Mouse (Mus musculus) retina, postnatal 1 day (tissue): ENCODE results near the gene 4932438H23Rik.
"Not testable (repeated sequence)": the region's sequence is repeated elsewhere in the genome, so short reads cannot be mapped to it uniquely, and the experiment has no call there.

ENCODE experiments used
- DNase-seq: peaks from one replicate; pipeline ENCODE4 v3.0.0-alpha.2; 2012

Gene 4932438H23Rik

DNA sequence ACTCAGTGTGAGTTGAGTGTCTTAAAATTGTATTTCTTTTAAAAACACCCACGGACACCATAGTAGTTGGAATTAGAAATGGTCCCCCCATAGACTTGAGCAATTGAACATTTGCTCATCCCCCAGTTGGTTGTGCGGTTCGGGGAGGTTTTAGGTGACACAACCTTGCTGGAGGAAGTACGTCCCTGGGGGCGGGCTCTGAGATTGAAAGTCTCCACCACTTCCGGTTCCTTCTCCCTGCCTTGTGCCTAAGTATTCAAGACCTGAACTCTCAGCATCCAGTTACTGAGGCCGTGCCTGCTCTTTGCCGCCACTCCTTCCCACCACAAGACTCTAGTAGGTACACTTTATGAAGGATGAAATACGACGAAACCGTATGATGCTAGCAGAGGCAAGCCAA, 2.9 kb upstream of the 4932438H23Rik start:
- no peak for DNase-seq

DNA sequence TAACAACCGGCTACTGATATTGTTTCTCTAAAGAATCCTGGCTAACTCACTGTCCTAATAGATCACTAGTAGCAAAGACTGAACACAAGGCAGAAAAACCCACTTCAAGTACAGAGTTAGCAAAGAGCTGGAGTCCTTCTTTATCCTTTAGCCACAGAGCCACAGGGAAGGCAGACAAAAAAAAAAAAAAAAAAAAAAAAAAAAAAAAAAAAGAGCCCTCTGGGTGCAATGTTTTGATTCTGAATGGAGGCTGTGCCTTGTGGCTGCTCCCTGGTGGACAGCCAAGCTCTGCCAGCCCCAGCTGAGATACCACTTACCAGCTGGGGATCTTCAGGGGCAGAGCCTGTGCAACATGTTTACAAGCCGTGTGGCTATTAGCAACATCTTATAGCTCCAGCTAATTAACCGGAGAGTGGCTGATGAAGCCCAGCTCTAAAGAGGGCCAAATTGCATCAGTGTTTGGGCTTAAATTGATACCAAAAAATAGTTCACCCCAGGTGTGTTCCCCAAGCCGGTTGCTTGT, 2.1 kb upstream of the 4932438H23Rik start:
- DNase-seq: peak; percentile 73

DNA sequence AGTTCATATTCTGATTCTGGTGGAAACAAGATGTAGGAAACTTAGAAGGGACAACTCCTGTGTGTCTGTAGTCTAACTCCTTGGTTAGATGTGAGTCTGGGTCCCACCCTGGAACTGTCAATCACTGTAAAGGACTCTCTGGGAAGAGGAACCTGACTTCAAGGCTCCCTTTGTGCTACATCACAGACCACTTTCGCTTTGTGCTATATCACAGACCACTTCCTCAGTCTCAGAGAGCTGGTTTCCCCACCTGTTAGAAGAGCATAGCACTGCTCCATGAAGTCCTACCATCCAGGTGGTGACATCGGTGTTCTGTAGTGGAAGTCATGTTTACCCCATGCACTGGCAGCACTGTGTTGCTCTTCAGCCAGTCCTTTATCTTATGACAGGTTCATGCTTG, 1.1 kb upstream of the 4932438H23Rik start:
- no peak for DNase-seq

- DNase-seq: no peak
Measured at GRCm38 (mm10) chr16:91086642-91087306, 8.1 kb downstream of the 4932438H23Rik start.

DNA sequence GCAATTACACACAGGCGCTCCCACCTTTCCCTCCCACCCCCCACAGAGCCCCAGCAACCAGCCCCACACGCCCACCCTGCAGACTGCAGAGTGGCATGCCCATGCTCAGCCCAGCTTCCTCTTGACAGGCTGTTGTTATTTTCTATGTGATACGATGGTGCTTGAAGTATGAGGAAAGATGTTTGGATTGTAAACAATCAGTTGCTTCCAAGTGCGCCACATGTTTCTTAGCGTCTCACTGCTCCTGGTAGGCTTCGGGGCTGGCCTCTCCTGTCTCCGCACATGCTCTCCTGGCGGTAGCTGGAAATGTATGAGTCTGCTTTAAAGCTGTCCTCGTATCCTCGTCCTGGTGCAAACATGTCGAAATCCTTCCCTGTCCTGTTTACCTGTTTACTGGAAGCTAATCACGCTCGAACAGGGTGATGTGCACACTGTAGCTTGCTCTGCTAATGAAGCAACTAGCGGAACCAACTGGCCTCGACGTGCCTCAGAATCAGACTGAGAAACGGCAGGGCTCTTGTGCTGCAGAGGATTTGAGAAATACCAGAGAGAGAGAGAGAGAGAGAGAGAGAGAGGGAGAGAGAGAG, 9.6 kb downstream of the 4932438H23Rik start:
- no peak for DNase-seq

DNA sequence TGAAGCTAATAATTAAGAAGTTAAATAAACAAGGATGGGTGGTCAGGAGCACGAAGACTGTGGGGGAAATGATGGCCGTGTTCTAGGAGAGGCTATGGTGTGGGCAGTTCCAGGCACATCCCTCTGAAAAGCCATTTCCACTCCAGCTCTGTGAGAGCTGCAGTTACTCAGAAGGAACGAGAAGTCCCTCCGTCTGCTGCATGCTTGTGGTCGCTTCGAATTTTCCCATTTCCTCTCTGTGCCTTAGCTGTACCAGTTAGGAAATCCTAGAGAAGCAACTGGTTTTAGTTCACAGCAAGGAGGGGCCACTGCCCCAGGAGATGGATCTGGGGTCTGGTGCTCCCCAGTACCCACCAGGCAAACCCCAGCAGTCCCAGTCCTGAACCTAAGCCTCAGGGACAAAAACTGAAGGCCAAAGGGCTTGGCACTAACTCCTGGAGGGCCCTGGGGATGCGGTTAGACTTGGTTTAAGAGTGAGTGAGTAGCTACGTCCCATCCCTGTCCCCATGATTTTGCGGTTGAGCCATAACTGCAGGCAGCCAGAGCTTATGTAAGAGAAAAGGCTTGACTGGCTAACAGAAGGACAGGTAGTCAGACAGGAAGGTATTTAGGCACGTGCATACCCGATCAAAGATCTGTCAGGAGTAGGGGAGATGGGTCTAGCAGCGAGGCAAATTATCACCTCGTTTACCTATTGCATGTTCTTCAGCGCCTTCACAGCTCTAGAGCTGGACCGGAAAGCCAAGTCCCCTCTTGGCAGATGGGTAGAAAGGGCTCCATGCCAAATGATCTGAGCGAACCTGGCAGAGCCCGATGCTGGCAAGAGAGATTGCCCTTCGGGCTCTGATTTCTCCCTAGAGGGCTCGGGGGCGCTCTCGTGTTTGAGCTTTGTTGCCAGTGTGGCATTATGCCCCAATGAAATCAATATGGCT, 10.3 kb downstream of the 4932438H23Rik start:
- no peak for DNase-seq

GRCm38 (mm10) chr16:91083002-91083646, 11.8 kb downstream of the 4932438H23Rik start:
- no peak for DNase-seq

GRCm38 (mm10) chr16:91081508-91081907, 13.4 kb downstream of the 4932438H23Rik start:
- DNase-seq: peak; percentile 89

DNA sequence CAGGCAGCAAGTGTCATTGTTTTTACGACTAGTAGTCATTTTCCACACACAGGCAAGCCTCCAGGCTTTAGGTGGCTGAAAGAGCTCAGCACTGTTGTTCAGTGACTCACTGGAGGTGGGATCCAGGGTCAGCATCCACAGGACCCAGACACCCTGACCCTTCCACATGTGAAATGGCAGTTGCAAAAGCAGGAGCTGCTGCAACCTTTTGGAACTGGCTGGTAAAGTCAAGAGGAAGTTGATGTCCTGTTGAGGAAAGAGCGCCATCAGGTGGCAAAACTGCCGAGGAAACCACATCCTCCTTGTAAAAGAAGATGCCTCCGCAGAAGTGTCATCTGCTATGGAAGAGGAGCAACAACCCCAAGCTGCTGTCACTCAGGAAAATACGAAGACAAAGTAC, 18.7 kb downstream of the 4932438H23Rik start:
- no peak for DNase-seq

DNA sequence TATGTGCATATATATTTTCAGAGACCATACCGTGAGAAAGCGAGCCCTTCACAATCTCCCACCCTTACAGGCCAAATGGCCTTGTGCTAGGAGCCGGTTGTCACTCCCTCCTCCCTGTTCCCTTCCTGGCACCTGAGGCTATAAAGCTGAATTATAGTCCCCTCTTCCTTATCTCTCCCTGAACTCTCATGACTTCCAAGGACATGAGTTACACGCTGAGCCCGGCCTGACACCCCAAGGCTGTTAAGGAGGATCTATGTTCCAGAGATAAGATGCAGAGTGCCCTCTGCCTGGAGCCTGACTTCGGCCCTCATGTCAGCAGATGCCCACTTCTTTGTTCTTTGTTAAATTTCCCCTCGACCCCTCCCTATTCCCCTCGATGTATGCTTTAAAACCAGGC, 19.5 kb downstream of the 4932438H23Rik start:
- not testable (repeated sequence) for DNase-seq

- peak; percentile 95 for DNase-seq
Measured at GRCm38 (mm10) chr16:91073163-91073892, 21.6 kb downstream of the 4932438H23Rik start.

DNA sequence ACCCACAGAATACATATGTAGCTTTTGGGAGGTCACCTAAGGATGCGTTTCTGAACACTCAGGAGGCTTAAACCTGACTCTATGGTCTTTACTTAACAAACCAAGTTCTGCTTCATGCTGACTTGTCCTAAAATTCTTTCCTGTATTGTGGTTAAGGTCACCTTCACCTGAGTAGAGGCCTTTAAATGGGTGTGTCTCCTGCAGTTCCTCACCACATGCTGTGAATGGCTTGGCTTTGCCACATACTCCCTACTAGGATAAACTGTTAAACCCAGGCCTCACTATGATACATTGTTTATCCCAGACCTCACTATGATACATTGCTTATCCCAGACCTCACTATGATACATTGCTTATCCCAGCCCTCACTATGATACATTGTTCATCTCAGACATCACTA, 22.7 kb downstream of the 4932438H23Rik start:
- no peak for DNase-seq

DNA sequence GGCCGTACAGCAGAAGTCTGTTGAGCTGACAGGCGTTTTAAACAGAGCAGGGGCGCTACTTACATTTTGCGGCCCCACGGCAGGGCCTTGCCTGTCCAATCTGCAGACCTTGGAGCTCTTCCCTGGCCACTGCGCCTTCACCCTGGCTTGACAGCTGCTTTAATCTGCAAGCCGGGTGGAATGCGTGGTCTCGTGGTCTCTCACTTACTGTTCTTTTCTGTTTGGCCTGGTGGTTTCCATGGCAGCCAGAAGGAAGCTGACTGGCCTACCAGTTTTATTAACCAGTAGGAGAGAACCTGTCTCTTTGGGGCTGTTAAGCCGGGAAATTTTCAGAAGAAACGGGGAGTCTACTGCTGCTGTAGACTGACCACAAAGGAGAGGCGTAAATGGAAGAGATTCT, 26.0 kb downstream of the 4932438H23Rik start:
- DNase-seq: peak; percentile 61

GRCm38 (mm10) chr16:91067122-91067521, 27.8 kb downstream of the 4932438H23Rik start:
- DNase-seq: no peak

DNA sequence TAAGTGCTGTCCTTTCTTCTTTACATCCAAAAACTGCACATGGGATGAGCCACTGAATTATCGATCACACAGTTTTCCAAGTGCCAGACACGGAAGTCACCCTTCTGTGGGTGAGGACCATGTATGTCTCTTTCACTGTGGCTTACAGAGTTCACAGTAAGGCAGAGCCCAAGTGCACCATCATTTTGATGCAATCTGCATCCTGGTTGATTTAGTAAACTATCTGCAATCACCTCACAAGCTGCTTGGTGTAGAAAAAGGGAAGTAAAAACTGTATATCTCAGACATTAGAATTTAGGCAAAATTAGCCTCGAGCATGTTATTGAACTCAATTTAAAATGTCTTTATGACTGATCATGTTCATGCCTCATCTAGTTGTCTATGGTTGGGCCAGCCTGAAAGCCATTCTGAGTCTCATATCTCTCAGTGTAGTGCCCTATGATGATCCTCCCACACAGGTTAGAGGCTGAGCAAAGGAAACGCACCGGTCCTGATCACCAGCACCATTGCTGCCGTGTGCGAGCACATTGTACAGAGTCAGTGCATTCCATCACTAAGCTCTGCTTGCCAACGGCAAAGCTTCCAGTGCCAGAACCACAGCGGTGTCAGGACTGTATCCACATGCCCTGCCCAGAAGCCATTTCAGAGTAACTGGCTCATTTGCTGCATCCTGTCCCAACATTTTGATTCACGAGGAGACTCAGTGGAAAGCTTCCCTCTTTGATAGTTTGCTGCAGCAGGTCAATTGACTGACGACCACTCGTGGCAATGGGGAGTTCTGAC, 30.1 kb downstream of the 4932438H23Rik start:
- no peak for DNase-seq

- no peak for DNase-seq
Measured at GRCm38 (mm10) chr16:91063786-91064185, 31.1 kb downstream of the 4932438H23Rik start.

DNA sequence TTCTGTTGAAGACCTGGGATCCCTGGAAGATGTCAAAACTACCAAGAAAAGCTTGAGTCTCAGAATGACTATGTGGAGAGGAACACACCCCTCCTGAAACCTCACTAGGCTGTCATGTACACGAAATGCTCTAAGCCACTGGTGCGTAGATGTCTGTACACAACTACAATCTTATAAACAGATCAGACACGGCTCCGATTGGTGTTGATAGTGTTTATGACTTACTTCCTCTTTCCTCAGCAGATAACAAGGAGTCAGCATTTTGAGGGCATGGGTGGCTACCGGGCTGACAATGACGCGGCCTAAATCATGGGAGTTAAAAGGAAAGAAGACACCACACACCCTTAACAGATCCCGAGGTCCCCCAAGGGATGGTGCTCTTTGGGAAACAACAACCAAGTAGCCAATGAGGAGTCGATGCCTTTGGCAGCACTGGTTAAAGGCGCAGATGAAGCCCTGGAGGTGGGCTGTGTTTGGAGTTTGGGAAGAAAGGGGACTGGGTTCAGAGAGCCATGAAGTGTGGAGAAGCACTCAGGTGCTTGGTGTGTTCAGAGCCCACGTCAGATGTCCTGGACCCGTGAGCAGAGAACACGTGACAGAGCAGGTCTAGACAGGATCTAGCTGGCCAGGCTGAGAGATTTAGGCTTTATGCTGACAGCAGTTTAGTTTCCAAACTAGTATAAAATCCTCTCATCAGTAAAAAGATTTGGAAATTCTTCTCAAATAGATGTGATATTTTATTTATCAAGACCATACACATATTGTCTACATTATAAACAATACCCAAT, 33.2 kb downstream of the 4932438H23Rik start:
- no peak for DNase-seq

GRCm38 (mm10) chr16:91057741-91058140, 37.2 kb downstream of the 4932438H23Rik start:
- DNase-seq: no peak

DNA sequence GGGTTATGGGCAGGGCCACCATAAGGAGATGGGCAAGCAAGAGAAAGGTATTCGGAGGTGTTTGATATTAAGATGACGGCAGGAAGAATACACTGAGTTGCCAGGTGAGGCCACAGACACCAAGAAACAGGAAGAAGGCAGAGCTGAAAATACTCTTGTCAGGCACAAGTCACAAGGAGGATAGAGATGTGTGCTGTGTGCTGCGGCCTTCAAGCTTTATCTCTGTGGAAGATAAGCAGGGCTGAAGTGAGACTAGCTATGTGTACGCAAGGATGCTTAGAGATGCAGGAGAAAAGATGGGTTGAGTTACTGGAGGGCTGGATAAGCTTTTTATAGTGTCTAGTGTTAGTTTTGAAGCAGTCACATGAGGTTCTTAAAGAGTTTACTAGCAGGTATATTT, 37.7 kb downstream of the 4932438H23Rik start:
- DNase-seq: no peak

DNA sequence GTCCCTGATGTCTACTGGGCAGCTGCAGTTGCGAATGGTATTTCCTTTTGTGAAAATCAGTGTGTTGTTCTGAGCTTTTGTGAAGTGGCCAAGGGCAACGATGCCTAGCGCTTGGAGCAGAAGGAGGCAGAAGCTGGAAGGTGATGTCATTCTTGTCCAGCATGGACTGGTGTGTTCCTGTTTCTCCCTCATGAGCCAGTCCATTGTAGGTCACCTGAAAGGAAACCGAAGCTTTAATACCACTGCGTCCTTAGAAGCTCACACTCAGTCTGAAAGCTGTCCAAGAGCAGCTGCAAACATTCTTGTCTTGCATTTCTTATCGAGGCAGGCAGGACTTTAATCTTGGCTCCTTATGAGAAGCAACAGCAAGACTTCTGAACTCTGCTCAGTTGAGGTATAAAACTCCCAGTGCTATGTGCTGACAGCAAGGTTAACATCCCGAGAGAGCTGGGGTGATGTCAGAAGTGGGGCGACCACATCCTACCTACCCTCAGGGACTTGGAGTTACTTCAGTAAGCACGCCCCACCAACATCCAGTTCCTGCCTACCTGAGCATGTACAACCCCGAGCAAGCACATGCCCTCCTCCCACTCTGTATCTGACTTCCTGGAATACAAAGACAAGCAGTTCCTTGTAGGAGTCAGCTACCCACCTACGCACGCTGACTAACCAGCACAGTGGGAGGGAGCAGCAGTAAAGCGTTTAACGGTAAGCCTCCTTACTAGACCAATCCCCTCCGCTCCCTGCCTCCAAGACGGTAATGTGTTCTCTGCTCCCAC, 38.7 kb downstream of the 4932438H23Rik start:
- no peak for DNase-seq
